Mouse (Mus musculus) lung, adult 2 months (tissue): ENCODE measurements around the gene Olfr1254. TPM values are rescaled to one million over a fixed set of nuclear protein-coding genes. Genes with fewer than 3 reads are reported as not detected.

ENCODE experiments used
- DNase-seq: peaks from one replicate; pipeline ENCODE4 v3.0.0; 2022
- H3K4me1 ChIP-seq: fragments of 200-500 bp; 2 replicates; pipeline ENCODE4 v1.6.1; 2011; ENCODE audit warnings: low read length; ENCODE audit not compliant: control insufficient read depth, insufficient read depth
- H3K4me3 ChIP-seq: fragments of 200-500 bp; replicated peaks from 2 replicates; pipeline ENCODE3; 2011; ENCODE audit warnings: low read depth, mild to moderate bottlenecking, control low read depth, low read length; ENCODE audit errors: extremely low read depth
- CTCF ChIP-seq: fragments of 200-500 bp; IDR thresholded peaks from 2 replicates; pipeline ENCODE4 v1.5.1; 2011; ENCODE audit warnings: mild to moderate bottlenecking, low read length, control low read depth; ENCODE audit not compliant: insufficient read depth
- POLR2A ChIP-seq: fragments of 200-500 bp; IDR thresholded peaks from 2 replicates; pipeline ENCODE4 v1.6.1; 2011; ENCODE audit warnings: low read depth, mild to moderate bottlenecking, control low read depth, low read length, borderline replicate concordance; ENCODE audit errors: extremely low read depth
- WGBS: fragments of 180-500 bp; shearing (Covaris S2); methylation state at CpG from one replicate; pipeline ENCODE4 v1.1.7; 2018; 5-methylcytosine and 5-hydroxymethylcytosine counted together
- polyA plus RNA-seq: library from polyadenylated mRNA; depleted of rRNA; stranded (reverse); fragments of >200 nt; gene quantifications from 2 replicates; pipeline ENCODE4 v1.2.3, GENCODE M21; 2012; rRNA removed

Gene Olfr1254
- polyA plus RNA-seq: not detected in 2 replicates

GRCm38 (mm10) chr2:89793519-89793918, at the start of gene Olfr1254:
TSS of gene Olfr1254 (minus strand) at chr2:89793619.
- Histone ChIP-seq H3K4me3 (no peak within 1 kb of the TSS), H3K4me1 (no peaks in the 10 kb centered on the region)
- DNase-seq: no peak
- TF ChIP-seq POLR2A (no peak), CTCF (no peak)

GRCm38 (mm10) chr2:89841455-89841854, 48.0 kb upstream of the Olfr1254 start, which contains the start of gene Olfr1256:
TSS of gene Olfr1256 (minus strand) at chr2:89841555.
- Histone ChIP-seq H3K4me1 (no peaks in the 10 kb centered on the region), H3K4me3 (no peak within 1 kb of the TSS)
- DNase-seq: no peak
- 37% methylated on average over 2 of the region's 2 CpGs for WGBS
- no peak for TF ChIP-seq CTCF
- no peak for TF ChIP-seq POLR2A

GRCm38 (mm10) chr2:89820216-89820615, 26.8 kb upstream of the Olfr1254 start:
- no peaks in the 10 kb centered on the region for H3K4me1 ChIP-seq

GRCm38 (mm10) chr2:89811751-89812150, 18.3 kb upstream of the Olfr1254 start, which contains the start of gene Olfr1255:
TSS of gene Olfr1255 (plus strand) at chr2:89812051.
- no peak for TF ChIP-seq CTCF
- 68% methylated on average over 3 of the region's 3 CpGs for WGBS
- Histone ChIP-seq H3K4me1 (no peaks in the 10 kb centered on the region), H3K4me3 (no peak within 1 kb of the TSS)
- no peak for DNase-seq

More at GRCm38 (mm10) chr2:89820216-89820615, 26.8 kb upstream of the Olfr1254 start:
- TF ChIP-seq CTCF: no peak
- TF ChIP-seq POLR2A: no peak
- no peak for DNase-seq
- 82% methylated on average over 1 of the region's 1 CpGs for WGBS
- no peak overlapping the region for H3K4me3 ChIP-seq

- DNase-seq: no peak
- H3K4me1 ChIP-seq: no peaks in the 10 kb centered on the region
- 53% methylated on average over 2 of the region's 2 CpGs for WGBS
- no peak overlapping the region for H3K4me3 ChIP-seq
- no peak for TF ChIP-seq POLR2A
- TF ChIP-seq CTCF: no peak
These were observed 17.3 kb upstream of the Olfr1254 start for GRCm38 (mm10) chr2:89810751-89811150.

GRCm38 (mm10) chr2:89799583-89799982, 6.2 kb upstream of the Olfr1254 start:
- no peak for TF ChIP-seq CTCF
- TF ChIP-seq POLR2A: no peak
- no peak for DNase-seq

GRCm38 (mm10) chr2:89756990-89757389, 36.4 kb downstream of the Olfr1254 start, which contains the start of gene Olfr1253:
TSS of gene Olfr1253 (minus strand) at chr2:89757090.
- H3K4me1 ChIP-seq: no peaks in the 10 kb centered on the region
- DNase-seq: no peak
- WGBS: 88% methylated on average over 1 of the region's 1 CpGs
- TF ChIP-seq POLR2A (no peak), CTCF (no peak)
- H3K4me3 ChIP-seq: no peak within 1 kb of the TSS

More at GRCm38 (mm10) chr2:89799583-89799982, 6.2 kb upstream of the Olfr1254 start:
- Histone ChIP-seq H3K4me3 (no peak overlapping the region), H3K4me1 (no peaks in the 10 kb centered on the region)
- WGBS: 89% methylated on average over 3 of the region's 3 CpGs

Other genes starting within 250 kb of the Olfr1254 start
- not detected in 2 replicates for gene Olfr1245, start 215.2 kb downstream of the Olfr1254 start, polyA plus RNA-seq
- not detected in 2 replicates for gene Olfr1246, start 200.5 kb downstream of the Olfr1254 start, polyA plus RNA-seq
- not detected in 2 replicates for gene Olfr1247, start 179.5 kb downstream of the Olfr1254 start, polyA plus RNA-seq
- not detected in 2 replicates for gene Olfr1248, start 175.4 kb downstream of the Olfr1254 start, polyA plus RNA-seq
- not detected in 2 replicates for gene Olfr1249, start 158.6 kb downstream of the Olfr1254 start, polyA plus RNA-seq
- gene Olfr1250, start 132.2 kb downstream of the Olfr1254 start, polyA plus RNA-seq: not detected in 2 replicates
- gene Olfr1251, start 121.7 kb downstream of the Olfr1254 start, polyA plus RNA-seq: not detected in 2 replicates
- not detected in 2 replicates for gene Olfr1252, start 68.6 kb downstream of the Olfr1254 start, polyA plus RNA-seq
- not detected in 2 replicates for gene Olfr1253, start 36.5 kb downstream of the Olfr1254 start, polyA plus RNA-seq
- not detected in 2 replicates for gene Olfr1255, start 18.4 kb upstream of the Olfr1254 start, polyA plus RNA-seq
- not detected in 2 replicates for gene Olfr1256, start 47.9 kb upstream of the Olfr1254 start, polyA plus RNA-seq
- not detected in 2 replicates for gene Olfr48, start 54.6 kb upstream of the Olfr1254 start, polyA plus RNA-seq
- gene Olfr1257, start 84.8 kb upstream of the Olfr1254 start, polyA plus RNA-seq: not detected in 2 replicates
- not detected in 2 replicates for gene Olfr1258, start 133.7 kb upstream of the Olfr1254 start, polyA plus RNA-seq
- gene Olfr1259, start 155.0 kb upstream of the Olfr1254 start, polyA plus RNA-seq: not detected in 2 replicates
- not detected in 2 replicates for gene Olfr1260, start 180.7 kb upstream of the Olfr1254 start, polyA plus RNA-seq
- gene Olfr1261, start 197.6 kb upstream of the Olfr1254 start, polyA plus RNA-seq: not detected in 2 replicates
- gene Olfr1262, start 206.5 kb upstream of the Olfr1254 start, polyA plus RNA-seq: not detected in 2 replicates
- not detected in 2 replicates for gene Olfr1263, start 218.5 kb upstream of the Olfr1254 start, polyA plus RNA-seq
- gene Olfr1264, start 232.0 kb upstream of the Olfr1254 start, polyA plus RNA-seq: not detected in 2 replicates
- gene Olfr1265, start 241.7 kb upstream of the Olfr1254 start, polyA plus RNA-seq: not detected in 2 replicates